Mouse (Mus musculus): ENCODE results near the gene Map3k5.
A peak's percentile ranks its signal among the peaks of the same experiment; 100 is the strongest.

The Map3k5 gene

DNA sequence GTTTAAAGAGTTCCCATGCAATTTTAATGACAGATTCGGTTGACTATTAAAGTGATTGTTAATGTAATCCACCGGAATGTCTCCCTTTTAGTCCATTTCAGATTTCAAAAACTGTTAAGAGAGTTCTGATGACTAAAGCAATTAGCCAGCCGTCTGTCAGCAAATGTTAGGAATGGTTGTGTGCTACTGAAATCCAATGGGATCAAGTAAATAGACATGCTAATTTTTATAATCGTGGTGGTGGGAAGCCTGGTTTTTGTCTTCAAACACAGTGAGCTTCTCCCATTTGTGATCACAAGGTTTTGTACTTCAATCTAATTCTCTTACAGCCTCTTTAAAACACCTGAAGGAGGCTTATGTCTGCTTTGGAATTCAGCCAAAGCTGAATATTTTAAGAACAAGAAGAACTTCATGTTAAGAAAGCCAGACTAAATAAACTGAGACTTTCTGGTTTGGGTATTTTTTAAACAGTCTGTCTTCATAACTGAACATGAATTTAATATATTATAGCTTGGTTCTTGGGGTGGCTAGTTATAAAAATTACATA, 1.6 kb downstream of the Map3k5 start:
- no peak for DNase-seq

DNA sequence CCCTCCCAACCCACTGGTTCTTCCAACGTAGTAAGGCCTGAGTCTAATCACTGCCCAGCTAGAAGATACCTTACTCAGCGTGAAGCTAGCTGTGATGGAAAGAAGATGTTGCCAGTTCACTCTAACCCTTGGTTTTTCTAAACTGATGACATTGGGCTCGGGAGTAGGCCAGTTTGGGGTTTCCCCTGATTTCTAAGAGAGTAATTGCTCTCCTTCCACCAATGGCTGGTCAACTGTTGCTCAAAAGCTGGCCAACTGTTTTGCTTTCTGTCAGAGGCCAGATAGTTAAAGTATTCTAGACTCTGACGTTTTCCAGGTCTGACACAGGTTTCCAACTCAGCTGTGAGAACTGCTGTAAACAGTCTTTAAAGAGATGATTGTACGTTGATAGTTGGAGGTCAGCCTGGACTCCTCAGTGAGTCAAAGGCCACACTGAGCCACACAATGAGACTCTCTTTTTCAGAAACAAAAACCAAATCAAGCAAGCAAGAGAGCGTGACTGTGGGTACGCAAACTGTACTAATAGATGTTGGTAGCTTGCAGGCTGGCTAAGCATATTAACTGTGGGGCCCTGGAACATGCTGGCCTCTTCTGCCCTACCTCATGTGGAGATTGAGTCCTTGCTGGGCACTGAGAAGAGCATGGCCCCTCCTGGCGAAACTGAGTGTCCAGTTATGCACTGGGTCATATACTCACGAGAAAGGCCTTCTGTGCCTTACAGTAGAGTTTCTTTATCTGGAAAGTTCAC, 2.9 kb downstream of the Map3k5 start:
- no peak for DNase-seq

DNA sequence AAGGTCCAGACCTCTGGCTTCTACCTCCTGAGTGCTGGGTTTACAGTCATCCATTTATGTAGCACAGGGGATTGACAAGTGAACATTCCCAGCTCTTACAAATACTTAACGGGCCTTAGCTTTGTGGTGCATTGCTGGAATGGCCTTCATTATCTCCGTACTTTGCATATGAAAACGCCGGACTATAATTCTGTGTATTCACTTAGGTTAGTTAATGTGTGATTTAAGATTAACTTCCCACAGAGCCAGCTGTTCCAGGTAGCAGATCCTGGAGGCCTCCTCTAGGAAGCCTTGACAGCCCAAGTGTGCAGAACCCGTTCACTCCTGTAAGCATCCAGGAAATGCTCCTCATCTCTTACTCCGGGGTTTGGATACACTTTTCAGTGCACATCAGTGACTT, 4.5 kb downstream of the Map3k5 start:
- no peak for DNase-seq

DNA sequence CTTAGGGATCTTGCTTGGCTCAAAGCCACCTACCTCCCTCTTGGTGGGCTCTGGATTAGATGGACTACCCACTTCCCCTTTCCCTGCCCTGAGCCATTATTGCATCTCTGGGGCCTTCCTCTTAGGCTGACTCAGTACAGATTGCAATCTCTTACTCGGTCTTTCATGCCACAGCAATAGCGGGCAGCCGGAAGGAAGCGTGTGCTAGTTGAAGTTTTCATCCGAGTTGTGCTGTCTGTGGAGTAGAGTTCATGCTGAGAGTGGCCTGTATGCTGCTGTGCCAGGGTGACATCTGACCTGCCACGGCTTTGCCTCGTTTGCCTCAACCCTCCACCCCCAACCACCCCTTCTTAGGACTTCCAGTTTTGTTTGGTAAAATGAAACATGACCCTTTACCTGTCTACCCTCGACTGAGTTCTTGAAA, 5.0 kb downstream of the Map3k5 start:
- DNase-seq: peak; percentile 58

DNA sequence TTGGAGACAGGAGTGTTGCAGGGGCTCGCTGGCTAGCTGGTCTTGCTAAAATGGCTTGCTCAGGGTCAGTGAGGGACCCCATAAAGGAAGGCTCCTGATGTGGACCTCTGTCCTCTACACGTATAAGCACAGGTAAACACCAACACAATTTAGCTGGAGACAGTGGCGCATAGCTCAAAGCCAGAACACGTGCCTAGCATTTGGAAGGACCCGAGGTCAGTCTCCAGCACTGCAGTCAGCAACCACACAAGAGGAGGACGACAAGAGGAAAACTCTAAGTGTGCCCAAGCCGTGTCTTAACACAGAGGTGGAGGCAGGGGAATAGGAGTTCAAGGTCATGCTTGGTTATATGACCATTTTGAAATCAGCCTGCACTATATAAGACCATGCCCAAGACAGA, 5.9 kb downstream of the Map3k5 start:
- no peak for DNase-seq

DNA sequence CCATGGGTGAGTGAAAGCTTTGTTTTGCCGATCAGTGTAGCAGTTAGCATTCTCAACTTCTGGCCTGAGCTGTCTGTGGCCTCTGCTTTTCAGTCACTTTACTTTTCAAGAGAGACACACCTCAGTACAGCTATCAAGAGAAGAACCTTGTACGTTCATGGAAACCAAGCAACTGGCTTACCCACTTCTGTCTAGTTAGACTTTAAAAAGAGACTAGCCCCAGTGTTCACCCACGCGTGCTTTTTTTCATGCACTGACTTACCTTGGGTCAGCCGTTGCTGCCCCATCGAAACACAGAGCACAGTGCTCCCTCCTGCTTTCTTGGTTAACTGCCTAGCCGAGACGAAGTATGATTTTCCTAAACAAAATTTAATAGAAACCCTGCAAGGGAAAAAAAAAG, 6.4 kb downstream of the Map3k5 start:
- no peak for DNase-seq

DNA sequence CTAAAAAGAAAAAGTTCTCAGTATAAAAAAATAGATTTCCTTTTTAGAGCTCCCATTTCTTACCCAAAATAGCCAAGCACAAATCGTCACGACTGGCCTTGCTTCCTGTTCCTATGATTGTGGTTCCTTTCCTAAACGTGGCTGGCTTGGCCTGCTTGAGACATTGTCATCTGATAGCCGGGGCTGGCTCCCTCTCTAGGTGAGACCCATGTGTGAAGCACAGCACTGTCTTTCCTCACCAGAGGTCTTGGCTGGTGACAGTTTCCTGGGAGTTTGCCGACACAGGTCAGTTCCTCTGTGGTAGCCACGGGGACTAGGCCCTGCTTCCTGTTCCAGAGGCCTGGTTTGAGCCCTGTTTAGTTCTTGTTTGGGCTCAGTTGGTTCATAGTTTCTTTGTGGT, 6.8 kb downstream of the Map3k5 start:
- peak; percentile 22 for DNase-seq

DNA sequence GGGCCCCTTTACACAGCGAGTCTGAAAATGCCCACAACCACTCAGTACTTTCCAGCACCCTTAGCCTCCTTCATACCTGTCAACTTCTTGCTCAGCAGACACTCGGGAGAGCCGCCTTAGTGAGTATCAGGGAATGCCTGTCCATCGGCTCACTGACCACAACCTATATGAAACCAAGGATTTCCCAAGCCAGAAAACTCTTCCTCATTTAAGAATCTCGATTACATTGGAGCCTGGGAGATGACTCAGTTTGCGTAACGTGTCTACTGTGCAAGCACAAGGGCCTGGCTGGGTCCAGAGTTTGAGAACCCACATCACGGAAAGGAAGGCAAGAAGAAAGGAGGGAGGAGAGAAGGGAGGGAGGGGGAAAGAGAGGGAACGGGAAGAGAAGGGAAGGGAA, 7.6 kb downstream of the Map3k5 start:
- DNase-seq: no peak

GRCm38 (mm10) chr10:19942621-19943020, 8.3 kb downstream of the Map3k5 start:
- DNase-seq: no peak

GRCm38 (mm10) chr10:19945651-19946050, 11.4 kb downstream of the Map3k5 start:
- DNase-seq: no peak

DNA sequence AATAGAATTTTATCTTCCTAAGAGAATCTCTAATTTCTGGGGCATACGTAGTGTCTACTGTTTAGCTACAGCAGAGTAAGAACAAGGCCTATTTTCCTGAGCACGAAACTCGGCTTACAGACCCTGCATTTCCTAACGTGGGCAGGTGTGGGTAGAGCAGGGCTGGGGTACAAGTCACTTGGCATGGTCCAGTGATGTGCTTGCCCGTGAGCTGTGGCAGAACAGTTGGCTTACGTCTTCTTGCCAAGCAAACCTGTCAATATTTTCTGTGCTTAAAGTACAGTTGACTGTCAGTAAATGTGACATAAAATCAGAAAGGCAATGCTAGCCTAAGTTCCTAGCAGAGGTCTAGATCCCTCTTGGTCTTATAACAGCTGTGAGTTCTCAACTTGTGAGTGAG, 12.4 kb downstream of the Map3k5 start:
- no peak for DNase-seq

GRCm38 (mm10) chr10:19947441-19947840, 13.2 kb downstream of the Map3k5 start:
- no peak for DNase-seq

DNA sequence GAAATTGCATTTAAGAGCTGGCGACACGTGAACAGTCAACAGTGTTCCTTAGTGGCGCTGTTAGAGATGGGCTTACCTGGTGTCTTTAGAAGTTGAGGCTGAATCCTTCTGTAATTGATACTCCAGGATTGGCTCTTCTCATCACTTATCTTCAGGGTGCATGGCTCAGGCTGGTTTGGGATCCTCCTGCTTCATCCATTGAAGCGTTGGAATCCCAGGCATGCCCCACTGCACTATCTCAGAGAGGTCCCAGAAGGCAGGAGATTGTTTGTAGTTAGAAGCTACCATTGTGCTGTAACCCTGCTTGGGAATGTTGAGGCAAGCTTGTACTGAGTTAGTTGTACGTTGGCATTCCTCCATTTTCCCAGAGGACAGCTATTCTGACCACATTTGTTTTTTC, 13.6 kb downstream of the Map3k5 start:
- no peak for DNase-seq

DNA sequence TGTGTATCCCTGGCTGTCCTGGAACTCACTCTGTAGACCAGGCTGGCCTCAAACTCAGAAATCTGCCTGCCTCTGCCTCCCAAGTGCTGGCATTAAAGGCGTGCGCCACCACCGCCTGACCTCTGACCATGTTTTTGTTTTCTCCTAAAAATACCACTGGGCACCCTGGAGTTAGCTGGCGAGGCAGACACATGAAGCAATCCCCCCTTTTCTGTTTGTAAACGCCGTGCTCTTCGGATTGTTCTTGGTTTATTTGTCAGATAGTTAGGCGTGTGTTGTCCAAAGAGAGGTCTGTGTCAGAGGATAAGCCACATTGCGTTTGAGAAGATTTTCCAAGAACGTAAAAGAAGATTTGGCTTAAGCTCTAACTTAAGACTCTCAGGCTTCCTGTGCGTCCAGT, 14.1 kb downstream of the Map3k5 start:
- no peak for DNase-seq

DNA sequence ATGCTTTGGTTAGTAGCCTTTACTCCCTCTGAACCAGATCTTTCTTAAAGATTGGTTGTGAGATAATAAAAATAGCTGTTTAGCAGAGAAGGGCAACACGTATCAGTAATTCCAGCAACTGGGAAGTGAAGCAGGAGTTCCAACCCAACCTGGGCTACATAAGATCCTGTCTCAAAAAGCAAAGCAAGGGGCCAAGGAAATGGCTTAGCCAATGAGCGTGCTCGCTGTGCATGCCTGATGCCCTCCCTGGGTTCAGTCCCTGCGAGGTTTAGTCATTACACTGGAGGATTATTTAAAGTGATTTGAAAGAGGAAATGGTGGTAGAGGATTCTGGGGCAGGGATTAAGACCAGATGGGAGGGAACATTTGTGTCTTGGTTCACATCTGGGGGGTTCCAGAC, 14.8 kb downstream of the Map3k5 start:
- DNase-seq: no peak

- DNase-seq: no peak
Observed at GRCm38 (mm10) chr10:19953032-19953761, 18.9 kb downstream of the Map3k5 start.

DNA sequence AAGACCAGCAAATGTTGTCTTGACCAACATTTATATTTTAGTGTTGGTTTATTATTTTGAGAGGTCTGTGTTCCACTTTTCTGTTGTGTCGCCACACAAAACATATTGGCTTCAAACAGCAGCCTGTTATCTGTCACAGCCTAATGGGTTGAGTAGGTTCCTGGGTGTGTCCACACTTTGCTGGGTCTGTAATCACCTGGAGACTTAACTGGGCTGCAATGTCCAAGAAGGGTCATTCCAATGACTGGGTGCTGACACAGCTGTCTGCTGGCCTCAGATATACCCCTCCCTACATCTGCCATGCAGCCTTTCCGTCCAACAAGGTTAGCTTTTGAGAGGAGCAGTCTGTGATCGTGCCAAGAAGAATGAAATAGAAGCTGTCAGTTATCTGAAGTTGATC, 20.3 kb downstream of the Map3k5 start:
- no peak for DNase-seq

- no peak for DNase-seq
Observed at GRCm38 (mm10) chr10:19955817-19956216, 21.5 kb downstream of the Map3k5 start.

- no peak for DNase-seq
Observed at GRCm38 (mm10) chr10:19956745-19957144, 22.5 kb downstream of the Map3k5 start.

DNA sequence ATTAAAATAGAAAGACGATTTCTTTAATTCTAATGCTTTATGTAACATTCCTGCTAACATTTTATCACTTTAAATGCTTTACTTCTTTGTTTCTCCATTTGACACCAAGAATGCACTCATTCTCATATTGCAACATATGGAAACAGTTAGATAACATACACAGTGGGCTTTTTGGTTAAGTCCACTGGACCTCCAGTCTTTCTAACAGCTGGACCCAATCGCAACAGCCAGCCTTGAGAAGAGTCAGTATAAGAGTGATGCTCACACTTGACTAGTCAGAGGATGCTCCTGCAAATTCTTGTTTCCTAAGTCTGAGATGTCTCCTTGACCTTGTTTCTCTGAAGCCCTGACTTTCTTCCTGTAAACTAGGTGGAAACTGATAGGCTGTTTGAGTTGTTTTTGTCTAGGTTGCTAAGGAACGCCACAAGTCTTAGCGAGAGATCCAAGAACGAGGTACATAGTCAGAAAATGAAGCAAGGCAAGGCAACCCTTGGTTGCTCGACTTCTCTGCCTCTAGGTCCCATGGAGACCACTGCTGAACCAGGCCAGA, 26.6 kb downstream of the Map3k5 start:
- DNase-seq: no peak

DNA sequence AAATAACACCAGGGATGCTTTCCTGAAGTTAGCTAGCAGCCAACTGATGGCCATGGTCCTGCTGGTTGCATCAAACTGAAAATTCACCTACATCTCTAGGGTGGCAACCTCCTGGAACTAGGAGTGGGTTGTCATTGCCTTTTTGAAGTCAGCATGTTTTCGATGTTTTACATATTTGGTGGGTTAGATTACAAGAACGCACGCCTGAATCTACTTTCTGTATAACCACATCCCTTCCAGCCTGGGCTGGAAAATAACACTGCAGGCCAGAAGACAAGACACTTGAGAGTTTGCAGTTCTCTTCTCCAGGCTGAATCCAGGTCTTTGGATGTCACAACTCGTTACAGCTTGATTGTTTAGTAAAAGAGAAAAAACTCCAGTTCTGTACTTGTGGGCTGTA, 28.5 kb downstream of the Map3k5 start:
- no peak for DNase-seq

GRCm38 (mm10) chr10:19963206-19963605, 28.9 kb downstream of the Map3k5 start:
- no peak for DNase-seq

DNA sequence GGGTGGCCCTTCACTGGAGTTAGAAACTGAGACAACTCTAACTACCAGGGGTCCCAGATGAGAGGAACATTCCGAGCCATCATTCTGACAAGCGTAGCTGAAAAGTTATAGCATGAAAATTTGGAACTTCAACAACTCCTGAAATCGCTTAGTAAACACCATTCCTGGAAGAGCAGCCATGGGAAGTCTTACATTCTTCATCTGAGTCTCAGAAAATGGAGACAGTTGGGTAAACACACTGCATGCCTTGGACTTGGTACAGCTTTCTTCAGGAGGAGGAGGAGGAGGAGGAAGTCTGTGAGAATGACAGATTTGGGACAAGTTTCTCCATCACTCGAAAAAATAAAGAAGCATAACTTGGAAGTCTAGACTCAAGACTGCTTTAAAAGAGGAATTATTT, 29.8 kb downstream of the Map3k5 start:
- no peak for DNase-seq

GRCm38 (mm10) chr10:19966597-19966996, 32.3 kb downstream of the Map3k5 start:
- DNase-seq: no peak

All from thymus, postnatal 14 days (tissue).